In genomic region chr8:120083261-120083660, GRCm38 (mm10) we compare ENCODE assay signal across 18 mouse cellular contexts. TPM values are rescaled to one million over a fixed set of nuclear protein-coding genes. Genes with fewer than 3 reads are reported as not detected.
DNase-seq lines count a peak whose midpoint lies in the region; ATAC-seq and TF ChIP-seq lines count a peak whose summit lies in the region.
"Had no signal": no experiment of that assay in that cellular context is flagged by ENCODE, and none has a peak within 500 bp of the region (broad histone marks: within the 10 kb centered on the region; RNA-seq: fewer than 3 reads in every experiment).

No protein-coding gene starts in this region.

- no peak for TF ChIP-seq CTCF in E14TG2a.4 (conservative IDR thresholded peaks at IDR 0.05; ENCODE audit: low read length)

- no peak overlapping the region for H3K9ac ChIP-seq in hindbrain, embryonic 16.5 days (ENCODE audit: low read depth, low read length)
- no peak overlapping the region for H3K9ac ChIP-seq in hindbrain, embryonic 12.5 days
- H3K9ac ChIP-seq: hindbrain, embryonic 14.5 days; liver, embryonic 15.5 days; stomach, embryonic 15.5 days had no signal

- H3K4me2 ChIP-seq in hindbrain, embryonic 16.5 days (ENCODE audit: low read length), result no peak overlapping the region
- H3K4me2 ChIP-seq in hindbrain, embryonic 12.5 days (replicated peaks), result no peak overlapping the region
- H3K4me2 ChIP-seq: hindbrain, embryonic 14.5 days; liver, embryonic 15.5 days; stomach, embryonic 15.5 days had no signal

- no peak overlapping the region for H3K4me3 ChIP-seq in hindbrain, embryonic 16.5 days (ENCODE audit: low read length)
- H3K4me3 ChIP-seq in hindbrain, embryonic 12.5 days, result no peak overlapping the region
- H3K4me3 ChIP-seq in E14TG2a.4 (replicated peaks; ENCODE audit: low read length), result 0 out of 2 replicates have a peak overlapping the region, but pooled peaks have one; percentile 29
- H3K4me3 ChIP-seq: heart, adult 2 months; layer of hippocampus, adult 2 months; liver, embryonic 15.5 days; stomach, embryonic 15.5 days had no signal

- ATAC-seq in hindbrain, embryonic 16.5 days, result peak; percentile 61; the same call in 1 of the 2 replicates
- ATAC-seq in hindbrain, embryonic 12.5 days (ENCODE audit: low FRiP score), result no peak
- ATAC-seq in frontal cortex, adult (ENCODE audit: low TSS enrichment), result no peak
- ATAC-seq: lung, postnatal 0 days had no signal

- H3K9me3 ChIP-seq in hindbrain, embryonic 16.5 days (ENCODE audit: control insufficient read depth, low read length), result no peaks in the 10 kb centered on the region
- no peaks in the 10 kb centered on the region for H3K9me3 ChIP-seq in hindbrain, embryonic 12.5 days (replicated peaks)
- H3K9me3 ChIP-seq in E14TG2a.4 (ENCODE audit: low read length), result no peaks in the 10 kb centered on the region
- H3K9me3 ChIP-seq: liver, embryonic 15.5 days; stomach, embryonic 15.5 days had no signal

- DNase-seq in cerebellum, adult 11-12 months, result peak; percentile 52
- DNase-seq in cerebellum, adult 11 months, result no peak
- DNase-seq in cerebellum, postnatal 10 days, result peak; percentile 68 to 79
- no peak for DNase-seq in heart, adult 9 months (ENCODE audit: low spot score in 2 of 2)
- DNase-seq: gastrocnemius, postnatal 10 days; kidney, adult 18-20 months; kidney, postnatal 10 days; thymus, adult 2 months had no signal

- peaks cover 38% of the 10 kb centered on the region for H3K36me3 ChIP-seq in hindbrain, embryonic 16.5 days (ENCODE audit: control insufficient read depth, insufficient read depth, low read length)
- peaks cover 73% of the 10 kb centered on the region for H3K36me3 ChIP-seq in hindbrain, embryonic 12.5 days
- H3K36me3 ChIP-seq in E14TG2a.4 (ENCODE audit: insufficient read depth, low read length), result peaks cover 64% of the 10 kb centered on the region

- no peaks in the 10 kb centered on the region for H3K4me1 ChIP-seq in hindbrain, embryonic 16.5 days (ENCODE audit: control insufficient read depth, insufficient read depth, low read depth, low read length)
- H3K4me1 ChIP-seq in hindbrain, embryonic 12.5 days, result no peaks in the 10 kb centered on the region
- H3K4me1 ChIP-seq in E14TG2a.4 (replicated peaks; ENCODE audit: low read depth, low read length), result peaks cover 59% of the 10 kb centered on the region
- H3K4me1 ChIP-seq: liver, embryonic 15.5 days; stomach, embryonic 15.5 days had no signal

- H3K27me3 ChIP-seq in hindbrain, embryonic 16.5 days (replicated peaks; ENCODE audit: control insufficient read depth, insufficient read depth, low read length), result no peaks in the 10 kb centered on the region
- H3K27me3 ChIP-seq in hindbrain, embryonic 12.5 days, result no peaks in the 10 kb centered on the region
- H3K27me3 ChIP-seq in E14TG2a.4 (ENCODE audit: insufficient read depth, low read length), result no peaks in the 10 kb centered on the region
- H3K27me3 ChIP-seq: liver, embryonic 15.5 days; stomach, embryonic 15.5 days had no signal

- WGBS in hindbrain, embryonic 16.5 days, result 81% methylated on average over 8 of the region's 8 CpGs
- 98% methylated on average over 8 of the region's 8 CpGs for WGBS in hindbrain, embryonic 12.5 days

- H3K27ac ChIP-seq in hindbrain, embryonic 16.5 days (ENCODE audit: low read depth, low read length), result no peak overlapping the region
- no peak overlapping the region for H3K27ac ChIP-seq in hindbrain, embryonic 12.5 days
- H3K27ac ChIP-seq: heart, adult 2 months; hindbrain, embryonic 14.5 days; layer of hippocampus, adult 2 months; liver, embryonic 15.5 days; stomach, embryonic 15.5 days had no signal

RNA-seq across cellular contexts. Expression of gene Zdhhc7, which starts 18.0 kb away (rescaled TPM):
- polyA plus RNA-seq in hindbrain, embryonic 16.5 days (2015; fragmentation: Nextera tagmentation; extraction: Ambion mirVana), result 28.0 and 29.3 TPM in 2 replicates
- 30.6 and 36.8 TPM in 2 replicates for polyA plus RNA-seq in hindbrain, embryonic 12.5 days (2016; fragmentation: Nextera tagmentation; extraction: Ambion mirVana)

RNA-seq across cellular contexts. Expression of gene 6430548M08Rik, which starts 30.7 kb away (rescaled TPM):
- polyA plus RNA-seq in hindbrain, embryonic 16.5 days (2015; fragmentation: Nextera tagmentation; extraction: Ambion mirVana), result 32.6 and 38.0 TPM in 2 replicates
- 17.2 and 18.5 TPM in 2 replicates for polyA plus RNA-seq in hindbrain, embryonic 12.5 days (2016; fragmentation: Nextera tagmentation; extraction: Ambion mirVana)

Comparison
In these comparisons a context has a peak if more than half of its experiments do, and no peak if none do; other contexts are left out.
1. DNase-seq: peak in cerebellum, adult 11-12 months (single experiment) and cerebellum, postnatal 10 days (2 of 2); none in cerebellum, adult 11 months (single experiment) and heart, adult 9 months (0 of 2).